Mouse (Mus musculus) olfactory bulb, adult 2 months (tissue): ENCODE results near the gene Eif4g2.

ENCODE experiments used
- CTCF ChIP-seq: fragments of 200-500 bp; IDR thresholded peaks from 2 replicates; pipeline ENCODE4 v1.5.1; 2012; ENCODE audit warnings: low read depth, mild to moderate bottlenecking, low read length, moderate library complexity; ENCODE audit not compliant: insufficient read depth
- POLR2A ChIP-seq: fragments of 200-500 bp; IDR thresholded peaks from 2 replicates; pipeline ENCODE4 v1.6.1; 2012; ENCODE audit warnings: mild to moderate bottlenecking, low read depth, low read length, moderate library complexity; ENCODE audit not compliant: insufficient read depth

- TF ChIP-seq POLR2A (no peak), CTCF (no peak)
These were observed 2.8 kb downstream of the Eif4g2 start for GRCm38 (mm10) chr7:111080026-111080425.
